Mouse (Mus musculus): ENCODE results near the gene Antxrl.

The Antxrl gene

DNA sequence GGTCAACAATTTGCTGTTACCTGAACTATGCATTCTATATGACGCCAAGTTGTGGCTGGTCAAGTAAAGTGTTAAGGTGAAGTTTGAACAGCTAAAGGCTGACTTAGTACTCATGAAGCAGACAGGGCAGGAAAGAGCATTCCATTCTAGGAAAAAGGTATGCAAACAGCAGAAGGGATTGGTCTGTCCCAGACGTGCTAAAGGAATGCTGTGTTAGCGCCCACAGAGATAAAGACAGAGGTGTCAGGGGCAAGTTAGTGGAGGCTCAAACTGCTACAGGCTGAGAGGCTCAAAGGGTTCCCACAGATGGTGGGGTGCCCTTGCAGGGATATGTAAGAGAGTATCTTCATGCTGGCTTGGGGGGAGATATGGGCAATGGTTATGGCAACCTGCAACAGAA is 51.3 kb downstream of the Antxrl start:
- no peak for DNase-seq (ENCODE audit: low spot score in 2 of 2)

DNA sequence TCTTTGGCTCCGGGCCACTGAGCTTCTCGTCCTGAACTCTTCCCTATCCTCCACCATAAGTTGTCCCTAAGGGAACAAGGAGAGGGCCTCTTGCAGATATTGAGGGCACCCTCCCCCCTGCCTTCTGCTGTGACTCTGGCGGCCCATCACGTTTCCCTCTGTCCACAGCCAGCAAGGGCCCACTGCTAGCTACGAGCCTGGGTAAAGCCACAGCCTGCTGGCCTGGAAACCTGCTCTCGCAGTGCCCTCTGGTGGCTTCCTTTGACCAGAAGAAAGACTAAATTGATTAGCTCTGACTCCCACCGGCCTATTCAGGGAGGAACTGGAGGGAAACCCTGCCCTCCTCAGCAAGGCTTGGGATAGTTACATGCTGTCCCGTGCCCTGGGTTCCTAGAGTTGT is 52.4 kb downstream of the Antxrl start:
- DNase-seq (ENCODE audit: low spot score in 2 of 2): peak; percentile 35 to 60

GRCm38 (mm10) chr14:34106389-34107062 is 54.0 kb downstream of the Antxrl start:
- DNase-seq (ENCODE audit: low spot score in 2 of 2): no peak

DNA sequence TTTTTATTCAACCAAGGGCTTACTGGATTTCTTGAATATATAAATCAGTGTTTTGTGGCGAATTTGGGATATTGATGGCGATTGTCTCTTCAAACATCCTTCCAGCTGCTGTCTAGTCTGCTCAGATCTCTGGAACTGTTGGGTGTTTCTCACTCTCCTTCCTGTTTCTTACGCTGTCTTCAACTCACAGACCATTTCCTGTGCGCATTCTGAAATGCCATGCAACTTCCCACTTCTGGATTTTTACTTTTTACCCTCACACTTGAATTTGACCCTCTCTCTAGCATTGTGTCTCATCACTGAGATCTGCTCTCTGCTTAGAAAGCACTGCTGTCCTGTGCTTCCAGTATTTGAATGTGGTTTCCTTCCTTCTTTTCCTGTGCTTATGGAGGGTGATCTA is 55.1 kb downstream of the Antxrl start:
- DNase-seq (ENCODE audit: low spot score in 2 of 2): no peak

DNA sequence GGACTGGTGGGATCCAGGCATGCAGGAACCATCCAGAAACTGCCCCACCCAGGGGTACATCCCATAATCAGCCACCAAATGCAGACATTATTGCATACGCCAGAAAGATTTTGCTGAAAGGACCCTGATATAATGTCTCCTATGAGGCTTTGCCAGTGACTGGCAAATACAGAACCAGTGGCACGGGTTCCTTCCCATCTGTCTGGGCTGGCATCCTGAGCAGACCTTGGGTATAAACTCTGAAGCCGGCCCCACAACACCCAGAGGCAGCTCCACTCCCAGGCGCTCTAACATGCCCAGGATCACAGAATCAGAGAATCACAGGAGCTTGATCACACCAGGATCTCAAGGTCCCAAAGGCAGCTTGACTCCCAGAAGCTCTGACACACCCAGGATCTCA is 61.8 kb downstream of the Antxrl start:
- no peak for DNase-seq (ENCODE audit: low spot score in 2 of 2)

GRCm38 (mm10) chr14:34119046-34119723 is 66.7 kb downstream of the Antxrl start:
- DNase-seq (ENCODE audit: low spot score in 2 of 2): no peak

DNA sequence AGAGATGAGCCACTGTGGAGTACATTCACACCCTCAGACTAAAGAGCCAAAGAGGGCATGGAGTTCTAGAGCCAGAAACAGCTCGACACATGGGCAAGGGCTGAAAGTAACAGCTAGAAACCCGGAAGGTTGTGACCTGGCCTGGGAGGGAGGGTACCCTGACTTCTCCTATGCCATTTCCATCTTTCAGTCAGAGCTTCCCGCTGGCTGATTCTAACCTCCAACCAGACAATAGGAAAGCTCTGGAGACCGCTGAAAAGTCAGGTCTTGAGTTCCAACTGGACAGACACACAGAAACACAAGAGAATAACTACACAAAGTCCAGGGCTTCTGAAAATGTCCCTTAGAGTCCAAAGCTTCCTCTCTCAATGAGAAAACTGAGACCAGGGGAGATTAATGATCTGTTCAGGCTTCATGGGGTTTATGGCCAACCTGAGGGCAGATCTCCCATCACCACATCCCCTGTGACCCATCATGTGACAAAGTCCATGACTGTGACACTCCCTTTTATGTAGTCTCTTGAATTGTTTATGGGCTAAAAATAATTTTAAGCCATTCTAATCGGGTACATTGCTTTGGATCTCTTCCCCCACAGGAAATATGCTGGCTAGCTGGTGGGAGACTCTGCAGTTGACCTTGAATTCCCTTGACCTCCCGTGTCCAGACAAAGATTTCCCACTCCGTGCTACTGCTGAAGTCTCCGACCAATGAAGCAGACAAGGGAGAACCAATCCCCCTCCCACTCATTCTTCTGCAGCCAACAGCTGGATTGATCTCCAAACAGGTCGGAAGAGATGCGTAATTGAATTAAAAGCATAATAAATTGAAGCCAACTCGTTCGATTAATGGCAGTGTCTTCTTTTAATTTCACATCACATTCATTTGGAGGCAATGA is 67.8 kb downstream of the Antxrl start:
- no peak for DNase-seq (ENCODE audit: low spot score in 2 of 2)

DNA sequence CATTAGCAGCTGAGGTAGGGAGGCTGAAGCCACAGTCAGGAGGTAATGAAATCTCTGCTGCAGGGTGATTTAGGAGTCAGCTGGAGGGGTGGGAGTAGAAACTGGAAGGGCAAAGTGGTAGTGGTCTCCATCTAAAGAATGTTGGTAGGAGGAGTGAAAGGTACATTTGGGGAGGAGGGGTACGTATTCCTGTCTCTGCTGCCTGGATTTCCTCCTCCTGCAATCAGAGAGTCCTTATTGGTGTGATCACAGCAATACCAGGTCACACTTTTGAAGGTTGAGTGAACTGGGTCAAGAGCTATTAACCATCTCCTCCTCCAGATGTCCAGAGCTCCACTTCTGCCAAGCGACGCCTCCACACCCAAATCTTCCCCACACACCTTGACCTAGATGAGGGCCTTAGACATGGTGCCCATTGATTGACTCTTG is 68.4 kb downstream of the Antxrl start:
- no peak for DNase-seq (ENCODE audit: low spot score in 2 of 2)

DNA sequence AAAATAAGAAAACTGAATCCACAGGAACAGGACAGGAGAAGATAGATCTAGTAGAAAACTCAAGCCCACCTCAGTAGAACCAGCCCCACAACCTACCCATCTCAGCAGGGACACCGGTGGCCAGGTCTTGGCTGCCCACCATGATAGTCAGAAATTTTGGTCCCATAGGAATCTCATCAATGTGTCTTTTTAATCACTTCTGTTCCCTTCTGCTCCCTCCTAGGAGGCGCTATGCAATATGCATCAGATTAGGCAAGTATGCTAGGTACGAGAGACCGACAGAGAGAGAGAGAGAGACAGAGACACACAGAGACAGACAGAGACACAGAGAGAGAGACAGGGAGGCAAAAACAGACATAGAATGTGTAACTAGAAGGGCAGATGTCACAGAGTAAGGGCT is 69.2 kb downstream of the Antxrl start:
- DNase-seq (ENCODE audit: low spot score in 2 of 2): no peak

Data from frontal cortex, postnatal 36 days (tissue).